Mouse (Mus musculus) embryonic facial prominence, embryonic 11.5 days (tissue): ENCODE data around the gene Cmya5. TPM values are rescaled to one million over a fixed set of nuclear protein-coding genes. Genes with fewer than 3 reads are reported as not detected.

Experiments used
- ATAC-seq: fragments of 200-750 bp; cut with Nextera tagmentation; replicated peaks from 2 replicates; pipeline ENCODE4 v1.8.0; 2017; ENCODE audit warnings: low read depth; ENCODE audit not compliant: insufficient number of reproducible peaks, low FRiP score, low TSS enrichment
- DNase-seq: peaks from one replicate; pipeline ENCODE4 v3.0.0-alpha.2; 2015; ENCODE audit warnings: low spot score
- H3K27ac ChIP-seq: fragments of 300-500 bp; sonication (generic); replicated peaks from 2 replicates; pipeline ENCODE4 v1.5.1; 2014; ENCODE audit warnings: mild to moderate bottlenecking, low read depth, low read length, control low read depth
- H3K27me3 ChIP-seq: fragments of 300-500 bp; sonication (generic); 2 replicates; pipeline ENCODE4 v1.6.1; 2014; ENCODE audit warnings: mild to moderate bottlenecking, low read length, moderate library complexity, mixed read lengths; ENCODE audit not compliant: control insufficient read depth, insufficient read depth
- H3K36me3 ChIP-seq: fragments of 300-500 bp; sonication (generic); replicated peaks from 2 replicates; pipeline ENCODE4 v1.6.1; 2014; ENCODE audit warnings: low read depth, mild to moderate bottlenecking, low read length, moderate library complexity, mixed read lengths; ENCODE audit not compliant: control insufficient read depth, insufficient read depth
- H3K4me1 ChIP-seq: fragments of 300-500 bp; sonication (generic); 2 replicates; pipeline ENCODE4 v1.6.1; 2014; ENCODE audit warnings: low read length, mixed read lengths; ENCODE audit not compliant: control insufficient read depth, insufficient read depth
- H3K4me2 ChIP-seq: fragments of 300-500 bp; sonication (generic); 2 replicates; pipeline ENCODE4 v1.6.1; 2014; ENCODE audit warnings: low read depth, mild to moderate bottlenecking, control low read depth, low read length, moderate library complexity
- H3K4me3 ChIP-seq: fragments of 300-500 bp; sonication (generic); 2 replicates; pipeline ENCODE4 v1.5.1; 2014; ENCODE audit warnings: low read depth, low read length, control low read depth
- H3K9ac ChIP-seq: fragments of 300-500 bp; sonication (generic); replicated peaks from 2 replicates; pipeline ENCODE4 v1.6.1; 2014; ENCODE audit warnings: mild to moderate bottlenecking, control low read depth, low read length
- H3K9me3 ChIP-seq: fragments of 300-500 bp; sonication (generic); replicated peaks from 2 replicates; pipeline ENCODE4 v1.6.1; 2016; ENCODE audit warnings: mild to moderate bottlenecking, low read length, inconsistent platforms, mixed read lengths; ENCODE audit not compliant: control insufficient read depth
- WGBS: fragments of 180-500 bp; shearing (Covaris S2); extraction: QIAGEN DNeasy Blood & Tissue Kit; methylation state at CpG from one replicate; pipeline ENCODE4 v1.1.7; 2014; 5-methylcytosine and 5-hydroxymethylcytosine counted together
- polyA plus RNA-seq: library from polyadenylated mRNA; unstranded; fragments of >200 nt; fragmentation: Nextera tagmentation; extraction: Ambion mirVana; gene quantifications from 2 replicates; pipeline ENCODE4 v1.2.1, GENCODE M21; 2014

Gene Cmya5
- polyA plus RNA-seq, 1 experiment from 2014 or later: 0.13 TPM

DNA sequence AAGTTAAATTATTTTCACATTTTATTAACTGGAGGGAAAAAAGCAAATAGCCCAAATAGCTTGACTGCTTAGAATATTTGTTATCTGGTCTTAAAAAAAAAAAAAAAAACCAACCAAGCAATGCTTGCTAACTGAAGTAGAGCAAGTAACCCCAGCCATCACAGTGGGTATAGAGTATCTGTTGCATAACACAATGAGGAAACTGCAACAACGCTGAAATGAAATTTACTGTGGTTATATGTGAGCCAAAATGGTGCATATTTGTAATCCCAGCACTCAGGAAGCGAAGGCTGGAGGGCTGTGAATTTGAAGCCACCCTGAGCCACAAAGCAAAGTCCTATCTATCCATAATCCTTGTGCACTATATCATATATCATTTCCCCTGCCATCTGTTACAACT is 35.0 kb upstream of the Cmya5 start:
- H3K4me1 ChIP-seq: no peaks in the 10 kb centered on the region
- WGBS: 85% methylated on average over 2 of the region's 2 CpGs
- no peaks in the 10 kb centered on the region for H3K9me3 ChIP-seq
- H3K36me3 ChIP-seq: no peaks in the 10 kb centered on the region; the same call in none of the 2 replicates
- H3K27me3 ChIP-seq: no peaks in the 10 kb centered on the region
- no peak overlapping the region for H3K4me2 ChIP-seq
- DNase-seq: no peak
- H3K9ac ChIP-seq: no peak overlapping the region
- H3K4me3 ChIP-seq: no peak overlapping the region
- ATAC-seq: no peak
- no peak overlapping the region for H3K27ac ChIP-seq

GRCm38 (mm10) chr13:93177571-93177970 is 33.0 kb upstream of the Cmya5 start:
- no peak overlapping the region for H3K4me2 ChIP-seq
- H3K27ac ChIP-seq: no peak overlapping the region
- DNase-seq (no peak), ATAC-seq (no peak)
- no peaks in the 10 kb centered on the region; the same call in none of the 2 replicates for H3K36me3 ChIP-seq
- H3K9ac ChIP-seq: no peak overlapping the region
- H3K9me3 ChIP-seq: no peaks in the 10 kb centered on the region
- H3K27me3 ChIP-seq: no peaks in the 10 kb centered on the region
- H3K4me1 ChIP-seq: no peaks in the 10 kb centered on the region
- no peak overlapping the region for H3K4me3 ChIP-seq

DNA sequence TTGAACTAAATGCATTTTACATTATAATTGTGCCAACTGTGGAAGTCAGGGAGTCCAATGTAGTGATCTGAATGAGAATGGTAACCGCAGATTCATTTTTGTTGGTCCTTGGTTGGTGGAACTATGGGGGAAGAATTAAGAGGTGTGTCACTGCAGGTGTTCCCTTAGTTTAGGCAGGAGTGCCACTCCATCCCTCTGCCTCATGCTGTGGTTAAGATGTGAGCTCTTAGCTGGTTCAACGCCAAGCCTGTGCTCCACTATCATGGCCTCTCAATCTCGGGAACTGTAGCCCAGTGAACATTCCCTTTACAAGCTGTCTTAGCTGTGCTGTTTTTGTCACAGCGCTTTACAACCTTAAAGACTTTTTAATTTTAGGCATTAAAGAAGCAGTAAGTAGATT is 18.8 kb upstream of the Cmya5 start:
- Histone ChIP-seq H3K9me3 (no peaks in the 10 kb centered on the region), H3K27ac (no peak overlapping the region), H3K4me3 (no peak overlapping the region), H3K36me3 (peaks cover 3% of the 10 kb centered on the region; the same call in 1 of the 2 replicates), H3K4me1 (no peaks in the 10 kb centered on the region), H3K27me3 (no peaks in the 10 kb centered on the region), H3K9ac (no peak overlapping the region), H3K4me2 (no peak overlapping the region)
- ATAC-seq (no peak), DNase-seq (no peak)
- 90% methylated on average over 4 of the region's 4 CpGs for WGBS

- no peak overlapping the region for H3K27ac ChIP-seq
- no peak overlapping the region for H3K4me3 ChIP-seq
- DNase-seq (no peak), ATAC-seq (no peak)
- peaks cover 3% of the 10 kb centered on the region; the same call in 1 of the 2 replicates for H3K36me3 ChIP-seq
- H3K9ac ChIP-seq: no peak overlapping the region
- no peaks in the 10 kb centered on the region for H3K9me3 ChIP-seq
- no peak overlapping the region for H3K4me2 ChIP-seq
- no peaks in the 10 kb centered on the region for H3K4me1 ChIP-seq
- H3K27me3 ChIP-seq: no peaks in the 10 kb centered on the region
These were observed 17.9 kb upstream of the Cmya5 start for GRCm38 (mm10) chr13:93162456-93162855.

GRCm38 (mm10) chr13:93158261-93158660 is 13.7 kb upstream of the Cmya5 start:
- 93% methylated on average over 6 of the region's 6 CpGs for WGBS
- Histone ChIP-seq H3K27me3 (no peaks in the 10 kb centered on the region), H3K27ac (no peak overlapping the region), H3K4me3 (no peak overlapping the region), H3K36me3 (peaks cover 3% of the 10 kb centered on the region; the same call in 1 of the 2 replicates), H3K9me3 (no peaks in the 10 kb centered on the region), H3K4me1 (no peaks in the 10 kb centered on the region), H3K9ac (no peak overlapping the region), H3K4me2 (no peak overlapping the region)
- ATAC-seq: no peak
- DNase-seq: no peak

GRCm38 (mm10) chr13:93153280-93153679 is 8.8 kb upstream of the Cmya5 start:
- Histone ChIP-seq H3K4me1 (no peaks in the 10 kb centered on the region), H3K4me3 (no peak overlapping the region), H3K9me3 (no peaks in the 10 kb centered on the region), H3K9ac (no peak overlapping the region), H3K36me3 (peaks cover 3% of the 10 kb centered on the region; the same call in 1 of the 2 replicates), H3K27me3 (no peaks in the 10 kb centered on the region), H3K4me2 (no peak overlapping the region), H3K27ac (no peak overlapping the region)
- DNase-seq: no peak
- no peak for ATAC-seq
- 91% methylated on average over 1 of the region's 1 CpGs for WGBS

GRCm38 (mm10) chr13:93143819-93144283 is 673 bp downstream of the Cmya5 start:
- H3K4me2 ChIP-seq: peak overlapping the region; percentile 95
- peak overlapping the region; percentile 68 for H3K9ac ChIP-seq
- no peaks in the 10 kb centered on the region for H3K9me3 ChIP-seq
- no peaks in the 10 kb centered on the region; the same call in 1 of the 2 replicates for H3K4me1 ChIP-seq
- DNase-seq (no peak), ATAC-seq (peak; percentile 14; the same call in 1 of the 2 replicates)
- H3K27ac ChIP-seq: no peak overlapping the region
- H3K4me3 ChIP-seq: peak overlapping the region; percentile 43
- 24% methylated on average over 10 of the region's 11 CpGs for WGBS
- no peaks in the 10 kb centered on the region for H3K36me3 ChIP-seq
- no peaks in the 10 kb centered on the region for H3K27me3 ChIP-seq

- no peaks in the 10 kb centered on the region for H3K9me3 ChIP-seq
- H3K4me1 ChIP-seq: no peaks in the 10 kb centered on the region; the same call in 1 of the 2 replicates
- H3K4me2 ChIP-seq: no peak overlapping the region
- no peaks in the 10 kb centered on the region for H3K27me3 ChIP-seq
- 92% methylated on average over 6 of the region's 6 CpGs for WGBS
- H3K9ac ChIP-seq: no peak overlapping the region
- H3K36me3 ChIP-seq: no peaks in the 10 kb centered on the region
- DNase-seq: no peak
- H3K27ac ChIP-seq: no peak overlapping the region
- no peak for ATAC-seq
- H3K4me3 ChIP-seq: no peak overlapping the region
These were observed 3.3 kb downstream of the Cmya5 start for GRCm38 (mm10) chr13:93141184-93141583.
